Mouse (Mus musculus) forebrain, postnatal 0 days (tissue): ENCODE data around the gene Alox15. TPM values are rescaled to one million over a fixed set of nuclear protein-coding genes. Genes with fewer than 3 reads are reported as not detected.
"Not testable (repeated sequence)": the region's sequence is repeated elsewhere in the genome, so short reads cannot be mapped to it uniquely, and the experiment has no call there.

ENCODE experiments used
- ATAC-seq: fragments of 200-750 bp; cut with Nextera tagmentation; 2 replicates; pipeline ENCODE4 v1.8.0; 2017; ENCODE audit warnings: mild to moderate bottlenecking, moderate library complexity
- DNase-seq: peaks from one replicate; pipeline ENCODE4 v3.0.0-alpha.2; 2015
- H3K27ac ChIP-seq: fragments of 300-500 bp; sonication (generic); 2 replicates; pipeline ENCODE4 v1.5.1; 2014; ENCODE audit warnings: low read depth, mild to moderate bottlenecking, antibody characterized with exemption, low read length, moderate library complexity, mixed read lengths
- H3K27me3 ChIP-seq: fragments of 300-500 bp; sonication (generic); 2 replicates; pipeline ENCODE4 v1.6.1; 2014; ENCODE audit warnings: mild to moderate bottlenecking, low read length, mixed read lengths; ENCODE audit not compliant: insufficient read depth
- H3K36me3 ChIP-seq: fragments of 300-500 bp; sonication (generic); 2 replicates; pipeline ENCODE4 v1.6.1; 2014; ENCODE audit warnings: mild to moderate bottlenecking, moderate library complexity; ENCODE audit not compliant: insufficient read depth
- H3K4me1 ChIP-seq: fragments of 300-500 bp; sonication (generic); 2 replicates; pipeline ENCODE4 v1.6.1; 2014; ENCODE audit warnings: antibody characterized with exemption; ENCODE audit not compliant: insufficient read depth
- H3K4me2 ChIP-seq: fragments of 300-500 bp; sonication (generic); 2 replicates; pipeline ENCODE4 v1.6.1; 2014; ENCODE audit warnings: low read depth, mild to moderate bottlenecking, moderate library complexity
- H3K4me3 ChIP-seq: fragments of 300-500 bp; sonication (generic); 2 replicates; pipeline ENCODE4 v1.5.1; 2014; ENCODE audit warnings: low read depth, low read length, mixed read lengths
- H3K9ac ChIP-seq: fragments of 300-500 bp; sonication (generic); 2 replicates; pipeline ENCODE4 v1.6.1; 2014; ENCODE audit warnings: mild to moderate bottlenecking
- H3K9me3 ChIP-seq: fragments of 300-500 bp; sonication (generic); 2 replicates; pipeline ENCODE4 v1.6.1; 2016; ENCODE audit warnings: low read length
- CTCF ChIP-seq: sonication (generic); IDR thresholded peaks from 2 replicates; pipeline ENCODE4 v1.5.1; 2016; ENCODE audit warnings: antibody characterized with exemption, control low read depth, low read depth
- WGBS: fragments of 180-500 bp; shearing (Covaris S2); extraction: QIAGEN DNeasy Blood & Tissue Kit; methylation state at CpG from one replicate; pipeline ENCODE4 v1.1.7; 2014; 5-methylcytosine and 5-hydroxymethylcytosine counted together
- polyA plus RNA-seq: library from polyadenylated mRNA; unstranded; fragments of >200 nt; fragmentation: Nextera tagmentation; extraction: Ambion mirVana; gene quantifications from 2 replicates; pipeline ENCODE4 v1.2.1, GENCODE M21; 2015
- total RNA-seq: library from RNA; depleted of rRNA; stranded (reverse); fragments of >200 nt; gene quantifications from 2 replicates; pipeline ENCODE4 v1.2.3, GENCODE M21; 2014

The Alox15 gene
- total and polyA plus RNA-seq, 2 experiments from 2014 or later, result not detected

DNA sequence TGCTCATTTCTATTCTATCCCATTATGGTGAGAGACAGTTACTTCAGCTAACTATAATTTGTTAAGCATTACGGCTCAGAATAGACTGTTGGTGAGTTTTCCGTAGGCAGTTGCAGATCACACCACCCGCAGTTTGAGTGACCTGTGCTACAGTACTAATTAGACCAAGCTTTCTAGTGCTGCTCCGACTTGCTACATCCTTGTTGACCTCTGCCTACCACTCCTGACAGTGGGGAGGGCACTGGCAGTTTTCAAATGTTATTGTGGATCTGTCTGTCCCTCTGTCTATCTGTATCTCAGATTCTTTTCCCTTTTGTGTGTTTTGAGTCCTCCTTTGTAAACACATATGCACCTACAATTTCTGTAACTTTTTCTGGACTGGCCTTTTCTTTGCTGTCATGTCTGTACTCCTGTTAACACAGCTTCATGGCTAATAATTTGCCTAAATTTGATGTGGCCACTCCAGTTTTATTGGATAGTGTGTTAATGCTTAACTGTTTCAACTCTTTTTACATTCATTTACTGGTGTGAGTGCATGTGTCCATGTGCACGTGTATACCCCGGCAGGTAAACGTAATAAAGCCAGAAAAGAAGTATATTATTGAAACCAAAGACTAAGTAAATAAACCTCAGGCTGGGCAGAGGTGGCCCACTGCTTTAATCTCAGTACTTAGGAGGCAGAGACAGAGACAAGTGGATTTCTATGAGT lies 21.2 kb upstream of the Alox15 start:
- WGBS, result 82% methylated on average over 7 of the region's 7 CpGs
- ATAC-seq (no peak), DNase-seq (no peak)
- H3K27me3 ChIP-seq, result no peaks in the 10 kb centered on the region
- no peaks in the 10 kb centered on the region for H3K36me3 ChIP-seq
- no peak overlapping the region for H3K4me2 ChIP-seq
- no peak for TF ChIP-seq CTCF
- no peaks in the 10 kb centered on the region for H3K9me3 ChIP-seq
- no peak overlapping the region for H3K27ac ChIP-seq
- no peaks in the 10 kb centered on the region for H3K4me1 ChIP-seq
- no peak overlapping the region for H3K4me3 ChIP-seq
- no peak overlapping the region for H3K9ac ChIP-seq

DNA sequence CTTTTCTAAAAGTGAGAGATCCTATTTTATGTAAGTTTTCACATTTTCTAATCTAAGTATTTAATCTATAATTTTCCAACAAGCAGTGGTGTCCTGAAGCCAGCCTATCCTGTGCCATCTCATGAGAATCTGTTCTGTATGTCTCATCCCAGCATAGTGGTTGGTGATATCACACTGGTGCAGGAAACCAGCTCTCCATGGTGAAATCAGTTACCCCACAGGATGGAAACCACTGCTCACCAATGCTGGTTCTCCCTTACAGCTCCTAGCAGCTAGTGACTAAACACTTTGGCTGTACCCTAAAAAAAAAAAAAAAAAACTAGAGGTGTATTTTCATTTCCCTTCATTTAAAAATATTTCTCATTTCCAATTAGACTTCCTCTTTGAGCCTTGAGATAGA lies 20.6 kb upstream of the Alox15 start:
- H3K36me3 ChIP-seq, result no peaks in the 10 kb centered on the region
- DNase-seq, result no peak
- H3K4me3 ChIP-seq, result no peak overlapping the region
- H3K27me3 ChIP-seq, result no peaks in the 10 kb centered on the region
- TF ChIP-seq CTCF, result no peak
- H3K9ac ChIP-seq, result no peak overlapping the region
- no peaks in the 10 kb centered on the region for H3K9me3 ChIP-seq
- H3K27ac ChIP-seq, result no peak overlapping the region
- ATAC-seq, result no peak
- H3K4me2 ChIP-seq, result no peak overlapping the region
- H3K4me1 ChIP-seq, result no peaks in the 10 kb centered on the region

DNA sequence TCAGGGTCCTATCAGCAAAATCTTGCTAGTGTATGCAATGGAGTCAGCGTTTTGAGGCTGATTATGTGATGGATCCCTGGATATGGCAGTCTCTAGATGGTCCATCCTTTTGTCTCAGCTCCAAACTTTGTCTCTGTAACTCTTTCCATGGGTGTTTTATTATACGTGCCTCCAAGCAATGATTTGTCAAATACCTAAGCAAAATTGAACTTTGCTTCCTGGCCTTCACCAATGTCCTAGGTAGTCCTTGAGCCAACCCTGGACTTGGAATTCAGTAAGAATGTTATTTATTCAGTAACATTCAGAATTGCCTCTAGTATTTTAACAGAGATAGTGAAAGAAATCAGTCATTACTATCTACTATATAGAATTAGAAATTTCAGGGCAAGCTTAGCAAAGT lies 16.8 kb upstream of the Alox15 start:
- H3K27me3 ChIP-seq, H3K4me1 ChIP-seq, ATAC-seq, H3K9ac ChIP-seq, H3K9me3 ChIP-seq, H3K4me3 ChIP-seq, H3K27ac ChIP-seq, H3K36me3 ChIP-seq, DNase-seq, H3K4me2 ChIP-seq: not testable (repeated sequence)
- 75% methylated on average over 2 of the region's 2 CpGs for WGBS

DNA sequence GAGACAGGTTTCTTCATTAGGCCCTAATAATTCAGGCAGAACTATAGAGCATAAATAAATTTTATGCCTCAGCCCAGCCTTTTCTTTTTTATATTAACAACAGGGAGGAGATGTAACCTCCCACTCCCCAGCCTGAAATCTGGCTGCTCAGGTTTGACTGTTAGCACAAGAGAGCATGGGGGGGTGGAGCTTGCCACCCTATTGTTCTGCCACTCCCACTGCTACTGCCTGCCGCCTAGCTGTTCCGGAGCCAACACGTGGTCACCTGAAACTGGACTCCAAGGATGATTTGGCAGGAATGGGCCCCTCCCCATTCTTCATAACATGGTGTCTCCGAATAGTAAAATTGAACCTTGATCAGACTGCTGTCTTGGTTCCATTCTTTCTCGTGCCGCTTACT lies 15.9 kb upstream of the Alox15 start:
- 88% methylated on average over 6 of the region's 6 CpGs for WGBS
- not testable (repeated sequence) for DNase-seq, H3K4me1 ChIP-seq, H3K9me3 ChIP-seq, H3K4me2 ChIP-seq, H3K9ac ChIP-seq, H3K27me3 ChIP-seq, H3K27ac ChIP-seq, H3K4me3 ChIP-seq, ATAC-seq, H3K36me3 ChIP-seq

DNA sequence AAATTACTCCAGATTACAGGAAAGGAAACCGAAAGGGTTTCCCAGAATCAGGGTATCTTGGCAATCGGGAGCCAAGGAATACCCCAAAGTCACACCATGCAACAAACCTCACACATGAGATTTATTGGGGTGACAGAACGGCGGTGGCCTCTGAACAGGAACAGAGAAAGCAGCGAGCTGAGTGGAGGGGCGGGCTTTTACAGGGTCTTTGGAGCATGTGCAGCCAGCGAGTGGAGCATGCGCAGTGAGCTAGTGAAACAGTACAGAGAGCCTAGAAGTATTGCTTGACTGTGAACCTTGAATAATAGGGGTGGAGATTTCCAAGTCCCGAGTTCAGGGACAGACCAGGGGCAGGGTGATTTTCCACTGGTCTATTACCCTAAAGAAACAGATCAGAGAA lies 3.2 kb downstream of the Alox15 start:
- TF ChIP-seq CTCF, result no peak
- Histone ChIP-seq H3K4me3 (no peak overlapping the region), H3K4me1 (0 out of 2 replicates have a peak, but pooled peaks cover 7% of the 10 kb centered on the region), H3K36me3 (no peaks in the 10 kb centered on the region), H3K9ac (no peak overlapping the region), H3K4me2 (no peak overlapping the region), H3K27ac (no peak overlapping the region), H3K27me3 (peaks cover 33% of the 10 kb centered on the region), H3K9me3 (no peaks in the 10 kb centered on the region)
- ATAC-seq (no peak), DNase-seq (no peak)
- WGBS, result 87% methylated on average over 9 of the region's 9 CpGs

DNA sequence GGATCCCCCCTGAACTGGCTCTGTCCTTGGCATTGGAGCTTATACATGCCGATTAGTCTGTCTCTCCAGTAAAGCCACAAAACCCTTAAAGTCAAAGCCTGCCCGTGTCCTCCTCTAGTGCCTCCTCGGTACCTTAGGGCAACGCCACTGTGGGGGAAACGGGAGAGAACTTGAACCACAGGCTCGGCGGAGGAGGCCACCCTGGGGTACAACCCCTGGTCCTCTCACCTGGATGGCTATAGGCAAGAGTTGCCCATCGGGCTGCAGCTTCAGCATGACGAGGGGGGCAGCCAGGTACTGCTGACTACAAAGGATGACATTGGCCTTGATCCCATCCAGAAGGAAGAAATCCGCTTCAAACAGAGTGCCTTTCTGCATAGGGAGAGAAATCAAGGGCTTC lies 4.0 kb downstream of the Alox15 start:
- TF ChIP-seq CTCF, result no peak
- Histone ChIP-seq H3K36me3 (no peaks in the 10 kb centered on the region), H3K4me2 (no peak overlapping the region), H3K4me1 (0 out of 2 replicates have a peak, but pooled peaks cover 7% of the 10 kb centered on the region), H3K9me3 (no peaks in the 10 kb centered on the region), H3K4me3 (no peak overlapping the region), H3K27ac (no peak overlapping the region), H3K27me3 (peaks cover 29% of the 10 kb centered on the region), H3K9ac (no peak overlapping the region)
- ATAC-seq, result no peak
- DNase-seq, result no peak
- WGBS, result 86% methylated on average over 10 of the region's 10 CpGs

DNA sequence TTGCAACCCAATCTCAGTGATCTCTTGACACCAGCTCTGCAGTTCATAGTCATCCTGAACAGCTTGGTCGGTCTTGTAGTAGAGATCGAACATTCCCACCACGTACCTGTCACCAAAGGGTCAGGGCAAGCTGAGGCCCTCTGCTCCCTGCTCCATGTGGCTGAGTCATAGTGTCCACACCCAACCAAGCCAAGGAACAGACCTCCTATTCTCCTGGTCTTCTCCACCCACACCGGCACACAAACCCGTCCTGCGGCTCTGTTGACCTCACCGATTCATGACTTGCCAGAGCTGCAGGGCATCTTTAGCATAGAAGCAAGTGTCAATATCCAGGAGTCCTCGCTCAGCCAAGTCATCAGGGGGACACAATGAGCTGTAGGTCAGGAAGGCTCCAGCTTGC lies 6.3 kb downstream of the Alox15 start:
- Histone ChIP-seq H3K9ac (no peak overlapping the region), H3K27me3 (peaks cover 11% of the 10 kb centered on the region; the same call in 1 of the 2 replicates), H3K9me3 (no peaks in the 10 kb centered on the region), H3K4me3 (no peak overlapping the region), H3K36me3 (no peaks in the 10 kb centered on the region), H3K27ac (no peak overlapping the region), H3K4me2 (no peak overlapping the region), H3K4me1 (no peaks in the 10 kb centered on the region)
- no peak for TF ChIP-seq CTCF
- DNase-seq (no peak), ATAC-seq (no peak)
- WGBS, result 96% methylated on average over 8 of the region's 8 CpGs

DNA sequence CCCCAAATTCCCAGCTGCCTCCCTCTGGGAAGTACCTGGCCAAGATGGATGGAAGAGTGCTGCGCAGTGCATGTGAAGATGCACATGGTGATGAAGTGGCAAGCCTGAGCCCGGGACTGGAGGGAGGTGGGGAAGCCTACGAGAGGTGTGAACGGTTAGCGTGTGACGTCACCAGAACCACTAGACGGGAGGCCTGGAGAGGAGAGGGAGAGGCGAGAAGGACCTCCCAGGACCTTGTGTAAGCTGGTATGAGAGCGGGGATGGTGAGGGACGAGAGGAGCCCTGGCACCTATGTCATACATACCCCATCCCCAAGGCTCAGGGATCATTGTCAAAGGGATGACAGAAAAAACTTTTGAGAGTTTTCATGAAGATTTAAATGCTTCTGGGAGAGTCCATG lies 6.8 kb downstream of the Alox15 start:
- no peak for TF ChIP-seq CTCF
- Histone ChIP-seq H3K36me3 (no peaks in the 10 kb centered on the region), H3K27me3 (0 out of 2 replicates have a peak, but pooled peaks cover 6% of the 10 kb centered on the region), H3K4me2 (no peak overlapping the region), H3K9ac (no peak overlapping the region), H3K27ac (no peak overlapping the region), H3K4me1 (no peaks in the 10 kb centered on the region), H3K4me3 (no peak overlapping the region), H3K9me3 (no peaks in the 10 kb centered on the region)
- 90% methylated on average over 10 of the region's 10 CpGs for whole genome bisulfite sequencing
- ATAC-seq, result no peak
- no peak for DNase-seq
